Mouse (Mus musculus) limb, embryonic 14.5 days (tissue): ENCODE data around the gene Armh1. TPM values are rescaled to one million over a fixed set of nuclear protein-coding genes. Genes with fewer than 3 reads are reported as not detected.

Source experiments
- ATAC-seq: fragments of 200-750 bp; cut with Nextera tagmentation; 2 replicates; pipeline ENCODE4 v1.8.0; 2017; ENCODE audit warnings: low read depth, moderate number of reproducible peaks, moderate TSS enrichment; ENCODE audit not compliant: low FRiP score
- DNase-seq: peaks from one replicate; pipeline ENCODE4 v3.0.0-alpha.2; 2015; ENCODE audit warnings: low spot score
- H3K27ac ChIP-seq: fragments of 300-500 bp; sonication (generic); replicated peaks from 2 replicates; pipeline ENCODE4 v1.5.1; 2014; ENCODE audit warnings: low read depth, mild to moderate bottlenecking, low read length, moderate library complexity, mixed read lengths
- H3K27me3 ChIP-seq: fragments of 300-500 bp; sonication (generic); 2 replicates; pipeline ENCODE4 v1.6.1; 2014; ENCODE audit warnings: low read length, mixed read lengths; ENCODE audit not compliant: control insufficient read depth, insufficient read depth
- H3K36me3 ChIP-seq: fragments of 300-500 bp; sonication (generic); 2 replicates; pipeline ENCODE4 v1.6.1; 2014; ENCODE audit warnings: mild to moderate bottlenecking, low read length, moderate library complexity, mixed read lengths; ENCODE audit not compliant: control insufficient read depth, insufficient read depth
- H3K4me1 ChIP-seq: fragments of 300-500 bp; sonication (generic); 2 replicates; pipeline ENCODE4 v1.6.1; 2014; ENCODE audit warnings: antibody characterized with exemption, low read length, mixed read lengths; ENCODE audit not compliant: control insufficient read depth, insufficient read depth
- H3K4me2 ChIP-seq: fragments of 300-500 bp; sonication (generic); replicated peaks from 2 replicates; pipeline ENCODE4 v1.6.1; 2014; ENCODE audit warnings: low read depth, mild to moderate bottlenecking, low read length, moderate library complexity; ENCODE audit not compliant: severe bottlenecking
- H3K4me3 ChIP-seq: fragments of 300-500 bp; sonication (generic); replicated peaks from 2 replicates; pipeline ENCODE4 v1.5.1; 2014; ENCODE audit warnings: low read length
- H3K9ac ChIP-seq: fragments of 300-500 bp; sonication (generic); 2 replicates; pipeline ENCODE4 v1.6.1; 2014; ENCODE audit warnings: mild to moderate bottlenecking, low read depth, low read length, moderate library complexity; ENCODE audit not compliant: severe bottlenecking
- H3K9me3 ChIP-seq: fragments of 300-500 bp; sonication (generic); 2 replicates; pipeline ENCODE4 v1.6.1; 2016; ENCODE audit warnings: low read length; ENCODE audit not compliant: control insufficient read depth
- POLR2A ChIP-seq: fragments of 200-500 bp; IDR thresholded peaks from 2 replicates; pipeline ENCODE4 v1.8.0; 2012; ENCODE audit warnings: inconsistent platforms, mild to moderate bottlenecking, moderate library complexity, borderline replicate concordance; ENCODE audit not compliant: insufficient read depth, insufficient read length; ENCODE audit errors: extremely low read depth
- WGBS: fragments of 180-500 bp; shearing (Covaris S2); extraction: QIAGEN DNeasy Blood & Tissue Kit; methylation state at CpG from one replicate; pipeline ENCODE4 v1.1.7; 2014; 5-methylcytosine and 5-hydroxymethylcytosine counted together
- polyA plus RNA-seq, 2 experiments: library from polyadenylated mRNA; depleted of rRNA in 1 of 2; stranded (reverse) in 1 of 2; unstranded in 1 of 2; fragments of >200 nt; fragmentation: Nextera tagmentation in 1 of 2; extraction: Ambion mirVana in 1 of 2; gene quantifications; 2 replicates each; pipeline versions ENCODE4 v1.2.1 to v1.2.3; 2012 to 2014

Gene Armh1
- polyA plus RNA-seq, 2 experiments = 0.40 to 1.4 TPM

- peaks cover 3% of the 10 kb centered on the region; the same call in 1 of the 2 replicates for H3K4me1 ChIP-seq
- peak overlapping the region; percentile 95 for H3K27ac ChIP-seq
- peak; percentile 10; the same call in 1 of the 2 replicates for TF ChIP-seq POLR2A
- peak overlapping the region; percentile 89 for H3K9ac ChIP-seq
- ATAC-seq (peak; percentile 93), DNase-seq (peak; percentile 84)
- peaks cover 32% of the 10 kb centered on the region for H3K36me3 ChIP-seq
- H3K27me3 ChIP-seq = no peaks in the 10 kb centered on the region
- H3K4me2 ChIP-seq = peak overlapping the region; percentile 64
- WGBS = 1% methylated on average over 46 of the region's 80 CpGs
- H3K9me3 ChIP-seq = no peaks in the 10 kb centered on the region
- H3K4me3 ChIP-seq = peak overlapping the region; percentile 78
Observed at GRCm38 (mm10) chr4:117288927-117289801, 37.2 kb upstream of the Armh1 start.

DNA sequence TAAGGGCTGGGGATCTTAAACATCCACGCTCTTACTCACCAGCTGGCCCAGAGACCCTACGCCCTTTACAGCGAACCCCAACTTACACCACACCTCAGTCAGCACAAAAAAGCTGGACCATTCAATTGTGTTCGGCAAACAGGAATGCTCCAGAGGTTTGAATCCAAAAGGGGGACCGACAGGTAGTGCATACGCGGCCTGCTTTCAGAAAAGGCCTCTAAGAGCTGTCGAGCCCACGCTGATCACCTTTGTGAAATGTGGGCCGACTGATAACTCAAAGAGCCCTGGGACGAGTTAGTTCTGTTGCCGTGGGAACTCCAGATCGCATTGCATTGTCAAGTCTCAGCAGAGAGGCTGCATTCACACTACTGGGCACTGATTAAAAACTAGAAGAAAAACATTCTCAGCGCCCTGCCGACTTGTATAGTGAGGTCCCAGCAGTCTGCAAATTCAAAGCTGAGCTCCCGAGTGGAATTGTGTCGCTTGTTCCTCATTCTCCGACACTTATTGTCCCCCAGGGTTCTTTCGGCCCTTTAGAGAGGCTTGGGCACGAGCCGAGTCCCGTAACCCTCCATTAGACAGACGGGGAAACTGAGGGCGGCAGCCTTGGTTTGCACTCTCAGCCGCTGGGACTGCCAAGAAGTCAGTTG is 36.5 kb upstream of the Armh1 start:
- Histone ChIP-seq H3K27ac (peak overlapping the region; percentile 95), H3K4me3 (peak overlapping the region; percentile 78), H3K9ac (peak overlapping the region; percentile 89), H3K4me2 (peak overlapping the region; percentile 64), H3K4me1 (peaks cover 3% of the 10 kb centered on the region; the same call in 1 of the 2 replicates), H3K9me3 (no peaks in the 10 kb centered on the region), H3K36me3 (peaks cover 40% of the 10 kb centered on the region), H3K27me3 (no peaks in the 10 kb centered on the region)
- no peak for TF ChIP-seq POLR2A
- ATAC-seq (no peak), DNase-seq (no peak)
- WGBS = 28% methylated on average over 25 of the region's 25 CpGs

GRCm38 (mm10) chr4:117284363-117284762 is 32.4 kb upstream of the Armh1 start:
- H3K27ac ChIP-seq = no peak overlapping the region
- no peak for TF ChIP-seq POLR2A
- DNase-seq (no peak), ATAC-seq (no peak)
- H3K27me3 ChIP-seq = no peaks in the 10 kb centered on the region
- 35% methylated on average over 4 of the region's 4 CpGs for WGBS
- no peak overlapping the region for H3K4me2 ChIP-seq
- H3K36me3 ChIP-seq = peaks cover 78% of the 10 kb centered on the region
- H3K9me3 ChIP-seq = no peaks in the 10 kb centered on the region
- no peak overlapping the region for H3K4me3 ChIP-seq
- H3K9ac ChIP-seq = no peak overlapping the region
- no peaks in the 10 kb centered on the region; the same call in 1 of the 2 replicates for H3K4me1 ChIP-seq

GRCm38 (mm10) chr4:117283271-117284191 is 31.6 kb upstream of the Armh1 start:
- Histone ChIP-seq H3K9ac (peak overlapping the region; percentile 13; the same call in 1 of the 2 replicates), H3K27ac (no peak overlapping the region), H3K4me3 (no peak overlapping the region), H3K36me3 (peaks cover 86% of the 10 kb centered on the region), H3K27me3 (no peaks in the 10 kb centered on the region), H3K4me2 (no peak overlapping the region), H3K4me1 (no peaks in the 10 kb centered on the region; the same call in 1 of the 2 replicates), H3K9me3 (no peaks in the 10 kb centered on the region)
- DNase-seq = peak; percentile 51
- WGBS = 24% methylated on average over 22 of the region's 22 CpGs
- peak; percentile 32; the same call in 1 of the 2 replicates for ATAC-seq
- TF ChIP-seq POLR2A = no peak
